In genomic region chr1:74091611-74092224, GRCm38 (mm10) we compare ENCODE assay signal across 8 mouse cellular contexts. TPM values are rescaled to one million over a fixed set of nuclear protein-coding genes. Genes with fewer than 3 reads are reported as not detected.
DNase-seq lines count a peak whose midpoint lies in the region; ATAC-seq and TF ChIP-seq lines count a peak whose summit lies in the region.

No protein-coding gene starts in this region.

- no peak overlapping the region for H3K9ac ChIP-seq in kidney, postnatal 0 days (ENCODE audit: low read depth, low read length)
- no peak overlapping the region; the same call in 1 of the 2 replicates for H3K9ac ChIP-seq in forebrain, embryonic 15.5 days (replicated peaks)
- no peak overlapping the region for H3K9ac ChIP-seq in liver, postnatal 0 days (replicated peaks)

- no peak for DNase-seq in kidney, postnatal 0 days (ENCODE audit: low spot score)
- no peak for DNase-seq in kidney, adult 11 months
- peak; percentile 37 for DNase-seq in brain, embryonic 14.5 days (ENCODE audit: low read depth)
- DNase-seq in liver, postnatal 0 days: no peak
- DNase-seq in MN1 (ENCODE audit: low spot score): no peak
- no peak for DNase-seq in layer of hippocampus, adult 8-10 months (ENCODE audit: low spot score in 2 of 2)

- H3K36me3 ChIP-seq in kidney, postnatal 0 days (ENCODE audit: insufficient read depth, low read length): no peaks in the 10 kb centered on the region
- H3K36me3 ChIP-seq in forebrain, embryonic 15.5 days: no peaks in the 10 kb centered on the region
- no peaks in the 10 kb centered on the region for H3K36me3 ChIP-seq in liver, postnatal 0 days (replicated peaks; ENCODE audit: insufficient read depth, low read length)

- no peak for TF ChIP-seq POLR2A in brain, embryonic 14.5 days (IDR thresholded peaks at IDR 0.05; ENCODE audit: borderline replicate concordance, extremely low read depth, insufficient read depth, insufficient read length, poor library complexity, severe bottlenecking)

- no peak for ATAC-seq in kidney, postnatal 0 days (replicated peaks; ENCODE audit: low FRiP score, low read depth)
- ATAC-seq in forebrain, embryonic 15.5 days (replicated peaks): no peak
- ATAC-seq in liver, postnatal 0 days: no peak
- ATAC-seq in megakaryocyte-erythroid progenitor cell, adult 5-6 weeks (replicated peaks; ENCODE audit: low FRiP score, low TSS enrichment, poor library complexity, severe bottlenecking): no peak

- H3K9me3 ChIP-seq in kidney, postnatal 0 days (replicated peaks; ENCODE audit: low read length): no peaks in the 10 kb centered on the region
- H3K9me3 ChIP-seq in forebrain, embryonic 15.5 days: no peaks in the 10 kb centered on the region
- no peaks in the 10 kb centered on the region for H3K9me3 ChIP-seq in liver, postnatal 0 days (ENCODE audit: low read length)

- H3K4me2 ChIP-seq in kidney, postnatal 0 days (ENCODE audit: low read length): peak overlapping the region; percentile 45; the same call in 1 of the 2 replicates
- H3K4me2 ChIP-seq in forebrain, embryonic 15.5 days (replicated peaks): no peak overlapping the region
- no peak overlapping the region for H3K4me2 ChIP-seq in liver, postnatal 0 days (ENCODE audit: low read depth, low read length)

- no peaks in the 10 kb centered on the region for H3K27me3 ChIP-seq in kidney, postnatal 0 days (ENCODE audit: insufficient read depth, low read length)
- H3K27me3 ChIP-seq in forebrain, embryonic 15.5 days: no peaks in the 10 kb centered on the region
- peaks cover 27% of the 10 kb centered on the region for H3K27me3 ChIP-seq in liver, postnatal 0 days (ENCODE audit: insufficient read depth, low read length)

- no peak for TF ChIP-seq CTCF in kidney, postnatal 0 days (IDR thresholded peaks at IDR 0.05; ENCODE audit: low read depth)
- no peak for TF ChIP-seq CTCF in brain, embryonic 14.5 days (IDR thresholded peaks at IDR 0.05; ENCODE audit: borderline replicate concordance, extremely low read depth, insufficient read depth, insufficient read length)
- no peak for TF ChIP-seq CTCF in liver, postnatal 0 days (IDR thresholded peaks at IDR 0.05; ENCODE audit: low read depth)

- TF ChIP-seq EP300 in liver, postnatal 0 days (IDR thresholded peaks at IDR 0.05; ENCODE audit: low read depth): no peak

- WGBS in kidney, postnatal 0 days: 37% methylated on average over 6 of the region's 6 CpGs
- WGBS in forebrain, embryonic 15.5 days: 45% methylated on average over 6 of the region's 6 CpGs
- 39% methylated on average over 6 of the region's 6 CpGs for WGBS in liver, postnatal 0 days (ENCODE audit: insufficient replicate concordance)

- peak overlapping the region; percentile 68 for H3K27ac ChIP-seq in kidney, postnatal 0 days
- H3K27ac ChIP-seq in forebrain, embryonic 15.5 days (replicated peaks): peak overlapping the region; percentile 48; the same call in 1 of the 2 replicates
- peak overlapping the region; percentile 16; the same call in 1 of the 2 replicates for H3K27ac ChIP-seq in liver, postnatal 0 days (ENCODE audit: low read depth)

- H3K4me1 ChIP-seq in kidney, postnatal 0 days (replicated peaks; ENCODE audit: insufficient read depth, low read length): peaks cover 12% of the 10 kb centered on the region; the same call in 1 of the 2 replicates
- H3K4me1 ChIP-seq in forebrain, embryonic 15.5 days: peaks cover 19% of the 10 kb centered on the region
- H3K4me1 ChIP-seq in liver, postnatal 0 days (ENCODE audit: insufficient read depth): no peaks in the 10 kb centered on the region

- H3K4me3 ChIP-seq in kidney, postnatal 0 days (replicated peaks; ENCODE audit: low read depth, low read length): no peak overlapping the region
- H3K4me3 ChIP-seq in forebrain, embryonic 15.5 days: no peak overlapping the region
- no peak overlapping the region for H3K4me3 ChIP-seq in liver, postnatal 0 days (ENCODE audit: low read depth, low read length)

RNA-seq across cellular contexts. Expression of gene Tns1, which starts 32.5 kb away (rescaled TPM):
- 65.4 and 71.8 TPM in 2 replicates for polyA plus RNA-seq in kidney, postnatal 0 days (2015; fragmentation: Nextera tagmentation; extraction: Ambion mirVana)
- 7.9 and 15.1 TPM in 2 replicates for polyA plus RNA-seq in brain, embryonic 14.5 days (2012; rRNA removed)
- 6.0 and 7.9 TPM in 2 replicates for polyA plus RNA-seq in forebrain, embryonic 15.5 days (2015; fragmentation: Nextera tagmentation; extraction: Ambion mirVana)
- polyA plus RNA-seq in liver, postnatal 0 days (2015; fragmentation: Nextera tagmentation; extraction: Ambion mirVana): 12.1 and 12.8 TPM in 2 replicates
- total RNA-seq in megakaryocyte-erythroid progenitor cell, adult 5-6 weeks (2014; fragmentation: Nextera tagmentation): 62.1 and 69.2 TPM in 2 replicates
- total RNA-seq in megakaryocyte-erythroid progenitor cell, adult 5-6 weeks (2017): 17.3 and 25.3 TPM in 2 replicates
- total RNA-seq in layer of hippocampus, adult 8-10 months (2022): 10 to 100 TPM; 44.4 to 54.8 (median 47.4) TPM

RNA-seq across cellular contexts. Expression of gene Rufy4, which starts 33.6 kb away (rescaled TPM):
- 0.07 and 0.18 TPM in 2 replicates for polyA plus RNA-seq in kidney, postnatal 0 days (2015; fragmentation: Nextera tagmentation; extraction: Ambion mirVana)
- 0.52 and 0.86 TPM in 2 replicates for polyA plus RNA-seq in brain, embryonic 14.5 days (2012; rRNA removed)
- 0.13 and 0.14 TPM in 2 replicates for polyA plus RNA-seq in forebrain, embryonic 15.5 days (2015; fragmentation: Nextera tagmentation; extraction: Ambion mirVana)
- 0.20 TPM in 1 of 2 replicates, not detected in the other for polyA plus RNA-seq in liver, postnatal 0 days (2015; fragmentation: Nextera tagmentation; extraction: Ambion mirVana)
- not detected in 2 replicates for total RNA-seq in megakaryocyte-erythroid progenitor cell, adult 5-6 weeks (2014; fragmentation: Nextera tagmentation)
- total RNA-seq in megakaryocyte-erythroid progenitor cell, adult 5-6 weeks (2017): 0.70 TPM in 1 of 2 replicates, not detected in the other
- under 1 TPM in 1 of 4 experiments, not detected in 3; 0.25 TPM for total RNA-seq in layer of hippocampus, adult 8-10 months (2022)

Comparison
In these comparisons a context has a peak if more than half of its experiments do, and no peak if none do; other contexts are left out.
1. H3K27ac ChIP-seq: peak in every context shown above with its lines; median percentile 68 in kidney, postnatal 0 days; 48 in forebrain, embryonic 15.5 days; 16 in liver, postnatal 0 days.